Mouse (Mus musculus): ENCODE results near the gene Chek1. TPM values are rescaled to one million over a fixed set of nuclear protein-coding genes. Genes with fewer than 3 reads are reported as not detected.

Chek1 gene
- 39.4 and 43.1 TPM in 2 replicates for polyA plus RNA-seq (2015; fragmentation: Nextera tagmentation; extraction: Ambion mirVana)

DNA sequence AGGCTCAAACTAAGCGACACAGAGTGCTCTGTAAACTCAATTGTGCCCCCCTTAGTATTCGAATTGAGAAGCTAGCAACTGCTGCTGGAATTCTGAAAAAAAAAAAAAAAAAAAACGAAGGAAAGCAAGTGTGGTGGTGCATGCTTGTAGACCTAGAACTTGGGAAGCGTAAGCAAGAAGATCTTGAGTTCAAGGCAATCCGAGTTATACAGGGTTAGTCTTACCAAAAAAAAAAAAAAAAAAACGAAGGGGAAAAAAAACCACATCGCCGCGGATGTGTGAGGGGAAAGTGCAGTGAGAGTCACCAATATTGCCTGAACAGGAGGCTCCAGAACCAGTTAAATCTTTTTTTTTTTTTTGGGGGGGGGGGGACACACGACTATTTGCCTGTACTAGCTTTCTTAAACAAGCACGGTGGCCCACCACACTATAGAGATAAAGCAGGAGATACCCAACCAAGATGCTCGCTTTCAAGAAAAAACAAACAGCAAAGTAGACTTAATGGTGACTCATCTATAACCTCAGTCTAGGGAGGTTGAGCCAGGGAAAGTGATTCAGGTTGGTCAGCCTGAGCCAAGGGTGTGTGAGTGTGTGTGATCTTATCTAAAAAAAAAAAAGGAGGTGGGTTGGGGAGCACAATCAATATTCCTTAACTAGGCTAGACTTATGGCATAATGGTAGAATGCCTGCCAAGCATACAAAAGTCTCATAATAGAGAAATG is at the start of gene Chek1:
TSS of gene Chek1 (minus strand) at position 32 of the 722 bp plus-strand sequence.
- WGBS, result 8% methylated on average over 12 of the region's 12 CpGs
- H3K9me3 ChIP-seq (replicated peaks), result no peaks in the 10 kb centered on the region
- peak within 1 kb of the TSS; percentile 69 for H3K4me3 ChIP-seq
- peaks cover 21% of the 10 kb centered on the region for H3K36me3 ChIP-seq (ENCODE audit: poor library complexity, severe bottlenecking)
- H3K27me3 ChIP-seq, result no peaks in the 10 kb centered on the region
- H3K27ac ChIP-seq, result peak within 1 kb of the TSS; percentile 88
- H3K4me1 ChIP-seq, result peaks cover 25% of the 10 kb centered on the region
- H3K9ac ChIP-seq, result peak within 1 kb of the TSS; percentile 77
- ATAC-seq, result no peak
- H3K4me2 ChIP-seq, result peak within 1 kb of the TSS; percentile 90

- Histone ChIP-seq H3K27me3 (no peaks in the 10 kb centered on the region), H3K9ac (no peak overlapping the region), H3K27ac (no peak overlapping the region), H3K9me3 (replicated peaks) (no peaks in the 10 kb centered on the region), H3K4me3 (peak overlapping the region; percentile 98; the same call in 1 of the 2 replicates), H3K4me2 (peak overlapping the region; percentile 72), H3K4me1 (peaks cover 23% of the 10 kb centered on the region), H3K36me3 (ENCODE audit: poor library complexity, severe bottlenecking) (peaks cover 7% of the 10 kb centered on the region)
- no peak for ATAC-seq
- 84% methylated on average over 1 of the region's 1 CpGs for WGBS
These were observed 42.2 kb upstream of the Chek1 start for GRCm38 (mm10) chr9:36769048-36769413.

- 15% methylated on average over 25 of the region's 25 CpGs for WGBS
These were observed 41.5 kb upstream of the Chek1 start for GRCm38 (mm10) chr9:36768156-36769047.

DNA sequence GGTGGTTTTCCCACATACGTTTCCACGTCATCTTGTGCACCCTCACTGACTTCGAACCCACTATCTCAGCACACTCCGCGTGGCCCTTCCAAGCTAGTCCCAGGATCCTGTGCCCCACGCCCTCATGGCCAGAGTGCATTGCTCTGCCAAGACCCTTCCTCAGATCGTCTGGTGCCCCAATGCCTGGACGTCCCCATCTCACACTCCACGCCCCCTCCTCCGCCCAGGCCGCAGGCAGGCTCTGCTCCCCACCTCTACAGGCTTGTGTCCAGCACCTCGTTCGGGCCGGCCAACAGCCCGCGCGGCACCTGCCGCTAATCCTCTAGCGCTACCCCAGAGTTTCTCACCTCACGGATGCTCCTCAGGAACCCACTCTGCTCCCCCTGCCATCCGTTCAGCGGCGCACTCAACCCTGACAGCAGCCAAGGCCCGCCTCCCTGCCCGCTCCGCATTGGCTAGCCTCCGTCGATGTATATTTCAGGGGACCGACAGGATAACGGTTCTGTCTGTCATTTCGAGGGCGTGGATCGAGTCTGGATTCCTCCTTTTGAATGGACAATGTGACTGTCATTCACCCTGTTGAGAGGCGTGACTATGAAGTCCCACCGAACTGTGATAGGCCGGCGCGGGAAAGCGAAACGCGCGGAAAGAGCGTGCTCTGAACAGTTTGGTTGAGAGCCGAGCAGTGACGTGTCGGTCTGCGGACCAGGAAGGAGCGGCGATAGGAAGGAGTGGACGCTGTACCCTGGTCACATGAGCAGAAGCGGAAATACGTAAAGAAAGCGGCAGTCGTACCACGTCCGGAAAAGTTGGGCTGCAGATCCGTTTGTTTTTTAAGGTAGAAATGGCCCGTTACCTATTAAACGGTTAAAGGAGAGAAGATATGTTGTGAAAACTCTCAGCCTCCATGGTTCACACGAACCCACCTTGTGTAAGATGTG is 40.6 kb upstream of the Chek1 start, which contains the start of gene Stt3a:
TSS of gene Stt3a (minus strand) at position 477 of the 941 bp plus-strand sequence.
- peak; percentile 100 for ATAC-seq
- Histone ChIP-seq H3K4me1 (peaks cover 23% of the 10 kb centered on the region), H3K27me3 (no peaks in the 10 kb centered on the region), H3K9ac (peak within 1 kb of the TSS; percentile 92), H3K36me3 (ENCODE audit: poor library complexity, severe bottlenecking) (peaks cover 19% of the 10 kb centered on the region), H3K4me3 (peak within 1 kb of the TSS; percentile 98), H3K9me3 (replicated peaks) (no peaks in the 10 kb centered on the region), H3K4me2 (peak within 1 kb of the TSS; percentile 82), H3K27ac (peak within 1 kb of the TSS; percentile 76)
- under 1% methylated on average over 60 of the region's 60 CpGs for WGBS

More at GRCm38 (mm10) chr9:36768156-36769047, 41.5 kb upstream of the Chek1 start:
- H3K4me2 ChIP-seq, result peak overlapping the region; percentile 72
- peak overlapping the region; percentile 76 for H3K27ac ChIP-seq
- H3K27me3 ChIP-seq, result no peaks in the 10 kb centered on the region
- H3K4me1 ChIP-seq, result peaks cover 23% of the 10 kb centered on the region
- H3K4me3 ChIP-seq, result peak overlapping the region; percentile 98
- peak overlapping the region; percentile 85 for H3K9ac ChIP-seq
- H3K9me3 ChIP-seq (replicated peaks), result no peaks in the 10 kb centered on the region
- ATAC-seq, result peak; percentile 5; the same call in 1 of the 2 replicates
- peaks cover 12% of the 10 kb centered on the region for H3K36me3 ChIP-seq (ENCODE audit: poor library complexity, severe bottlenecking)

DNA sequence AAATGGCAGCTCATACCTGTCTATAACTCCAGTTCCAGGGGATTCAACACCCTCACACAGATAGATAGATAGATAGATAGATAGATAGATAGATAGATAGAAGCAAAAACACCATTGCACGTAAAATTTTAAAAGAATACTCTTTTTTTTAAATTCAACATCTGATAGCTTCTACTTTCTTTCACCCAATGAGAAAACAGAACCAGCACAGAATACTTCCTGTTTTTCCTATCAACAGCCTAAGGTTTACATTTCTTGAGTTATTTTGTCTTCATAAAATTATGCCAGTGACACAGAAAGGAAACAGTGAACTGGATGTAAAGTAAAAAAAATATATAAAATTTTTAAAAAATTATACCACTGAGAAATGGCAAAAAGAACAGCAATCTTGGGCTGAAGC is 37.5 kb upstream of the Chek1 start:
- WGBS, result 97% methylated on average over 1 of the region's 1 CpGs
- H3K36me3 ChIP-seq (ENCODE audit: poor library complexity, severe bottlenecking), result peaks cover 35% of the 10 kb centered on the region

GRCm38 (mm10) chr9:36726131-36727033 is 483 bp downstream of the Chek1 start:
- peaks cover 24% of the 10 kb centered on the region for H3K36me3 ChIP-seq (ENCODE audit: poor library complexity, severe bottlenecking)
- H3K4me1 ChIP-seq, result peaks cover 25% of the 10 kb centered on the region
- H3K27ac ChIP-seq, result peak overlapping the region; percentile 88
- H3K4me3 ChIP-seq, result peak overlapping the region; percentile 69
- peak overlapping the region; percentile 77 for H3K9ac ChIP-seq
- H3K9me3 ChIP-seq (replicated peaks), result no peaks in the 10 kb centered on the region
- ATAC-seq, result peak; percentile 97
- peak overlapping the region; percentile 90 for H3K4me2 ChIP-seq
- no peaks in the 10 kb centered on the region for H3K27me3 ChIP-seq
- under 1% methylated on average over 53 of the region's 53 CpGs for WGBS

More for the DNA sequence above, 37.5 kb upstream of the Chek1 start:
- no peak overlapping the region for H3K4me3 ChIP-seq
- no peak overlapping the region for H3K27ac ChIP-seq
- no peak overlapping the region for H3K4me2 ChIP-seq
- no peak overlapping the region for H3K9ac ChIP-seq
- H3K9me3 ChIP-seq (replicated peaks), result no peaks in the 10 kb centered on the region
- peaks cover 23% of the 10 kb centered on the region for H3K4me1 ChIP-seq
- no peak for ATAC-seq
- H3K27me3 ChIP-seq, result no peaks in the 10 kb centered on the region

GRCm38 (mm10) chr9:36716624-36717023 is 10.2 kb downstream of the Chek1 start:
- peaks cover 44% of the 10 kb centered on the region for H3K36me3 ChIP-seq (ENCODE audit: poor library complexity, severe bottlenecking)
- WGBS, result 86% methylated on average over 3 of the region's 3 CpGs
- no peak overlapping the region for H3K27ac ChIP-seq
- no peak overlapping the region for H3K9ac ChIP-seq
- no peaks in the 10 kb centered on the region for H3K4me1 ChIP-seq
- H3K4me2 ChIP-seq, result no peak overlapping the region
- no peak for ATAC-seq
- H3K9me3 ChIP-seq (replicated peaks), result no peaks in the 10 kb centered on the region
- no peak overlapping the region for H3K4me3 ChIP-seq
- H3K27me3 ChIP-seq, result no peaks in the 10 kb centered on the region

DNA sequence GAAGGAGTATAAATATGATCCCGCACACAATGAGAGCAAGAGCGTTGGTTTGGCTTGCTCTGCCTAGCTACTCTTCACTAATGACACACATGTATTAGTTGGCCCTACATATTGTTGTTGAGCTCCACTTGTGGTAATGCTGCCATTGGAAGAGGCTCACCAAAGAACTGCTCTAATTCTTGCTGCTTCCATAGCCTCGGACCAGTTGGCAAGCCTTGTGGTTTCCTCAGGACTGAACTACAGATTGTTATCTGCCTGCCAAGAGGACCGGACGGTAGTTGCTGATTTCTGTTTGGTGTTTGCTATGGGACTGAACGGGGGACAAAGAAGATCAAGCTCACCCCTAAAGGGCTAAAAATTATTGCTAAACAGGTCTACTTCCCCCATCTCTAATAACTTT is 19.6 kb downstream of the Chek1 start:
- no peak overlapping the region for H3K27ac ChIP-seq
- peaks cover 14% of the 10 kb centered on the region for H3K36me3 ChIP-seq (ENCODE audit: poor library complexity, severe bottlenecking)
- no peaks in the 10 kb centered on the region for H3K27me3 ChIP-seq
- ATAC-seq, result no peak
- H3K4me1 ChIP-seq, result no peaks in the 10 kb centered on the region
- no peak overlapping the region for H3K4me2 ChIP-seq
- no peak overlapping the region for H3K9ac ChIP-seq
- no peak overlapping the region for H3K4me3 ChIP-seq
- 93% methylated on average over 6 of the region's 6 CpGs for WGBS
- no peaks in the 10 kb centered on the region for H3K9me3 ChIP-seq (replicated peaks)

DNA sequence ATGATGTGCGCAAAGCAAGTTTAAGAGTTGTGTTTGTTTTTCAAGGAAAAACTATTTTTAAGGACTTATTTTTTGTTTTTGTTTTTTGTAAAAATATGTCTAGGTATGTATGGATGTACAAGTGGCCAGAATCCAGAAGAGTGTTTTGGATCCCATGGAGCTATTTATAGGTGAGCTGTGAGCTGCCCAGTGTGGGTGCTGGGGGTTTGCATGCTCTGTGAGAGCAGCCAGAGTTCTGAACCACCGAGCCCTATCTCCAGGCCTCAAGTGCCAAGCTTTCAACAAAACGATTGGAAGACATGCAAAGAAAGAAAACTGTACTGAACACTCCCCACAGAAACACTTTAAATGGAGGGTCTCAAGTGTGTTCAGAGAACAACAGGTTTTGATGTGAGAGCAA is 20.9 kb downstream of the Chek1 start:
- Histone ChIP-seq H3K36me3 (ENCODE audit: poor library complexity, severe bottlenecking) (peaks cover 11% of the 10 kb centered on the region), H3K27ac (no peak overlapping the region), H3K9me3 (replicated peaks) (no peaks in the 10 kb centered on the region), H3K27me3 (no peaks in the 10 kb centered on the region), H3K4me3 (no peak overlapping the region), H3K4me2 (no peak overlapping the region), H3K4me1 (no peaks in the 10 kb centered on the region), H3K9ac (no peak overlapping the region)
- ATAC-seq, result no peak
- 87% methylated on average over 3 of the region's 3 CpGs for WGBS

DNA sequence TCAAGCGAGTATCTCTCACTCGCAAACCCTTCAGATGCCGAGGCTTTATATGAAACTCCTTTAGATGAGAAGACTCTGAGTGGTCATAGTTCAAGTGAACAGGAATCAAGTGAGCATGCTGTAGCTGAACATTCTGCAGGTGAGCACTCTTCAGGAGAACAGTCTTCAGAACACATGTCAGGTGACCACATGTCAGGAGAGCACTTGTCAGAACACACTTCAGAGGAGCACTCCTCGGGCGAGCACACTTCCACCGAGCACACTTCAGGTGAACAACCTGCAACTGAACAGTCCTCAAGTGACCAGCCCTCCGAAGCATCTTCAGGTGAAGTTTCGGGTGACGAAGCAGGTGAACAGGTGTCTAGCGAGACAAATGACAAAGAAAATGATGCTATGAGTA is 32.6 kb downstream of the Chek1 start:
- H3K4me1 ChIP-seq, result no peaks in the 10 kb centered on the region
- no peak for ATAC-seq
- WGBS, result 96% methylated on average over 10 of the region's 10 CpGs
- no peak overlapping the region for H3K27ac ChIP-seq
- no peaks in the 10 kb centered on the region for H3K36me3 ChIP-seq (ENCODE audit: poor library complexity, severe bottlenecking)
- H3K27me3 ChIP-seq, result no peaks in the 10 kb centered on the region
- no peak overlapping the region for H3K4me2 ChIP-seq
- H3K9ac ChIP-seq, result no peak overlapping the region
- no peaks in the 10 kb centered on the region for H3K9me3 ChIP-seq (replicated peaks)
- H3K4me3 ChIP-seq, result no peak overlapping the region
